Mouse (Mus musculus) adrenal gland, postnatal 10 days (tissue): ENCODE results near the gene Litaf. TPM values are rescaled to one million over a fixed set of nuclear protein-coding genes. Genes with fewer than 3 reads are reported as not detected.
"Not testable (repeated sequence)": the region's sequence is repeated elsewhere in the genome, so short reads cannot be mapped to it uniquely, and the experiment has no call there.

ENCODE experiments used
- DNase-seq: peaks from one replicate; pipeline ENCODE4 v3.0.0; 2021; ENCODE audit warnings: mixed read lengths
- total RNA-seq, 2 experiments: library from RNA; stranded (reverse); gene quantifications; 2 replicates each; pipeline ENCODE4 v1.2.3; 2021

Gene Litaf
- total RNA-seq, 2 experiments from 2014 or later, result 47.5 to 51.3 TPM

DNA sequence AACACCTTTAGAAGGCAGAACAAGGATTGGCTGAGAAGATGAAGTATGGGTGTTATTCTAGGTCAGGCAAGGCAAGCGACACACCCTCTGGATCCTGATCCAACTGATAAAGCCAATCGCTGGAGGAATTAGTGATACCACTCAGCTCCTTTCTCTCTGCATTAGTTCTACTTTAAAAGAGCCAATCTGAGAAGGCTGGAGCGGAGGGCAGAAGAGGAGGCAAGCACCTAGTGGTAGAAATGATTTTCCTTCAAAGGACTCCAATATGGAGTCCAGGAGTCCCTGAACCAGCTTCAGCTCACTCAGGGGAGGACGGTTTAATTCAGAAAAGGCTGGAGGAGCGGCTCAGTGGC is 74.2 kb downstream of the Litaf start:
- DNase-seq, result no peak

GRCm38 (mm10) chr16:10990763-10991162 is 75.2 kb downstream of the Litaf start:
- DNase-seq, result no peak

- DNase-seq, result no peak
Observed at GRCm38 (mm10) chr16:10989896-10990295, 76.1 kb downstream of the Litaf start.

- no peak for DNase-seq
Observed at GRCm38 (mm10) chr16:10989361-10989760, 76.6 kb downstream of the Litaf start.

- no peak for DNase-seq
Observed at GRCm38 (mm10) chr16:10988261-10988660, 77.7 kb downstream of the Litaf start.

- DNase-seq, result no peak
Observed at GRCm38 (mm10) chr16:10984534-10984933, 81.4 kb downstream of the Litaf start.

DNA sequence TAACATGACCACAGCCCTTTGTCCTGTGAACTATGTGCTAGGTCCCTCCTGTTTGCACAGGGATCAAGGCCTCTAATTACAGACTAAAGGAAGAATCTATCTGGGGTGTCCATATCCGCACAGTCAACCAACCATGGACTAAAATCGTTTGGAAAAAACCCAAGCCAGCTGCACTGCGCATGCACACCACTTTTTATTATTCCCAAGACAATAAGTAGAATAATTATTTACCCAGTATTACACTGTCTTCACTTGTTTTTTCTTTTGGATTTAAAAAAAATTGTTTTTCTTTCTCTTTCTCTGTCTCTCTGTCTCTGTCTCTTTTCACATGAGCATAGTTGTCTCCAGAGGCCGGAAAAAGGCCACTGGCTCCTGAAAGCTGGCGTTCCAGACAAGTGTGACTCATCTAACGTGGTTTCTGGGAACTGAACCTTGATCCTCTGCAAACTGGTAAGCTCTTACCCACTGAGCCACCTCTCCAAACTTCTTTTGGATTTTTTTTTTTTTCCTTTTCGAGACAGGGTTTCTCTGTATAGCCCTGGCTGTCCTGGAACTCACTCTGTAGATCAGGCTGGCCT is 84.4 kb downstream of the Litaf start:
- no peak for DNase-seq

GRCm38 (mm10) chr16:10979064-10979803 is 86.7 kb downstream of the Litaf start:
- DNase-seq, result no peak

- no peak for DNase-seq
Observed at GRCm38 (mm10) chr16:10977877-10978276, 88.1 kb downstream of the Litaf start.

- peak; percentile 50 for DNase-seq
Observed at GRCm38 (mm10) chr16:10976202-10976631, 89.7 kb downstream of the Litaf start.

GRCm38 (mm10) chr16:10974939-10975338 is 91.0 kb downstream of the Litaf start:
- DNase-seq, result peak; percentile 80

- peak; percentile 79 for DNase-seq
Observed at GRCm38 (mm10) chr16:10974037-10974446, 91.9 kb downstream of the Litaf start.

DNA sequence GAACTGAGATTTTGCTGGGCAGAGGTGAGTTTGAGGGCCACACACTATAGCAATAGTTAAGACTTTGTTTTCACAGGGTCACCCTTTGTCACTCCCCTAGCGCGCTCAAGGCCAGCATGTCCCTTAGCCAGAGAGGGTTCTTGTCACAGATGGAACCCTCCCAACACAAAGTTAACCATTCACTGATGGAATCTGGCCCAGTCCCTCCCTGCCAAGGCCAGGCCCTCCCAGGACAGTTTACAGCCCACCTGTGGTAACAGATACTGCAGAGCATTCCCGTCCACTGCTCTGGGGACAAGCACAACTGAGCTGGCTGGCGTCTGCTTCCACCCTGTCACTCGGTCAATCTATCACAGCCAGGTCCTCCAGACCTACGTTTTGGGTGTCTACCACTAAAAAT is 93.7 kb downstream of the Litaf start:
- DNase-seq, result peak; percentile 61

GRCm38 (mm10) chr16:10969944-10970343 is 96.0 kb downstream of the Litaf start:
- not testable (repeated sequence) for DNase-seq

- no peak for DNase-seq
Observed at GRCm38 (mm10) chr16:10969342-10969741, 96.6 kb downstream of the Litaf start.

DNA sequence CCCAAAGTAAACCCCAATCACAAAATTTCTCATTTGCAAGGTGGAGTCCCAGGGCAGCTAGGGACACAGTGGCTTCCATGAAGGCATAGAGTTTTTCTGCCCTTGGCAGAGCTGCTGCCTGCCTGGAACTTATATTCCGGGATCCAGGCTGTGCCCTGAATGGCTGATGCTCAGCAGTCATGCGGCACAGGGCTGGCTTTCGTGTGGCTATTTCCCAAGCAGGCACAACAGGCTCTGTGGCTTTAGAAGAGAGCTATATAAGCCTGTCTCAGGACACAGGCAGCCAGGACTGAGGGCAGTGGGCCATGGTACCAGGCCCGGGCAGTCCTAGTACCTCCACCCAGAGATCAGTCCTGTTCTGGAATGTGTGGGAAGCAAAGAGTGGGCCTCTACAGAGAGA is 97.7 kb downstream of the Litaf start:
- DNase-seq, result no peak

DNA sequence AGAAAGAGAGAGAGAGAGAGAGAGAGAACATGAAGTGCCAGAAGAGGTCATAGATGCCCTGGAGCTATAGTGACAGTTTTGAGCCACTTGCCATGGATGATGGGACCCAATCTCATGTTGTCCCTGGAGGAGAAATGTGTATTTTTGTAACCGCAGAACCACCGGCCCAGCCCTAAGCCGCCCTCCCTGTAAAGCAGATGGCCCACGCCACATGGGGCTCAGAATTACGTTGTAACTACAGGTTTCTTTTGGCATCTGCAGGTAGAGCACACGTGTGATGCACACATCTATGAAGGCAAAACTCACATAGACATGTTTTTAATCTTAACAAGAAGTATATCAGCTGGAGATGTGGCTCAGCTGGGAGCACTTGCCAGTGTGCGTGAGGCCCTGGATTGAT is 98.2 kb downstream of the Litaf start:
- DNase-seq, result no peak

DNA sequence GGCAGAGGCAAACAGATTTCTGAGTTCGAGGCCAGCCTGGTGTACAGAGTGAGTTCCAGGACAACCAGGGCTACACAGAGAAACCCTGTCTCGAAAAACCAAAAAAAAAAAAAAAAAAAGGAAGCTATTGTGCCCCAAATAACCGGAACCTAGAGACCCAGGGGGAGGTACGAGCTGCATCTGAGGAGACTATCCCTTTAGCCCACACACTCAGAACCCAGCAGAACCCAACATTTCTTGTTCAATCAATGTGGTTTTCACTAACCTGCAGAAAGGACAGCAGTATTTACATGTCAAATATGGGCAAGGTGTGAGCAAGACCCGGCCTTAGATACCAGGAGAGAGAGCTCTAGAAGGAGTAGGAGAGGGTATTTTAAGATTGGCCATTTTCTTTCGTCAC is 98.9 kb downstream of the Litaf start:
- DNase-seq, result no peak

- no peak for DNase-seq
Observed at GRCm38 (mm10) chr16:10965034-10965433, 100.9 kb downstream of the Litaf start.

- DNase-seq, result no peak
Observed at GRCm38 (mm10) chr16:10960916-10961315, 105.0 kb downstream of the Litaf start.

DNA sequence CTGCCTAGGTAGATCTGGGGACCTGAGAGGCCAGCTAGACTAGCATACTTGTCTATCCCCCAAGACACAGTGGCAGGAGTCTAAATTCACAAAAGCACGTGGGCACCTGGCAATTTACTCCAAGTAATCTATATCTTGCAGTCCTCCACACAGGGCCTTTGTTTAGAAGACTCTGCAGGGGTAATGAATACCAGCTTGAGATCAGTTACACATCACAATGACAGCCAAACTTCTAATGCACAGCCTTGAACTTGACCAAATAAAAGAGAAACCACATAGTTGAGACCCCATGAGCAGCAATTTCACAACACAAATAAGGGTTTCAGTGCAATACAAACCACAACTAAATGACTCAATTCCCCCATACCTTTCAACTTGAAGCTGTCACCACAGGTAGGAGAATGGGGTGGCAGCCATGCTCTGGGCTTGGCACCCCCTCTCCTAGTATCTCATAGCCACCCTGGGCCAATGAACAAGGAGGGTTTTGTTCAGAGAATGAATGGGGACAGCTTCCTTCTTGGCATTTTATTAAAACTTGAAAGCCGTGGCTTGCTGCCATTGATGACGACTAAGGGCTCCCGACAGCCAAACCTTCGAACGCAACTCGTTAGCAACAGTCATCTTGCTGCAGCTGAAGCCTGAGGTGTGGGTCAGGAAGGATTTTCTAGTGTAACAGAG is 107.1 kb downstream of the Litaf start:
- no peak for DNase-seq

DNA sequence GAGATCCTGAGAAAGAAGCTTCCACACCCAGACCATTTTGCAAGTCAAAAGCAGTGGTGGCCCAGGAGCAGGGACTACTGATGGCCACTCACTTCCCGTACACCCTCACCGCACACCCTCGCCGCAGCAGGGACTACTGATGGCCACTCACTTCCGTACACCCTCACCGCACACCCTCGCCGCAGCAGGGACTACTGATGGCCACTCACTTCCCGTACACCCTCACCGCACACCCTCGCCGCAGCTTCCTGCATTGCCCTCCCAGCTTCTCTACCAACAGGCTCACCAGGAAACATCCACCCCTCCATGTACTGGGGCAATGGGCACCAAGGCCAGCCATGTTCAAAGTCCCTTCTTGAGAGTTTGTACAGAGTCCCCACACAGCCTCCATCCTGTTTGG is 107.7 kb downstream of the Litaf start:
- not testable (repeated sequence) for DNase-seq

- DNase-seq, result no peak
Observed at GRCm38 (mm10) chr16:10957794-10958193, 108.2 kb downstream of the Litaf start.
